Comparison of ENCODE assay signal across 8 mouse cellular contexts in genomic region chr11:49794342-49795144, GRCm38 (mm10). TPM values are rescaled to one million over a fixed set of nuclear protein-coding genes. Genes with fewer than 3 reads are reported as not detected.
DNase-seq lines count a peak whose midpoint lies in the region; ATAC-seq and TF ChIP-seq lines count a peak whose summit lies in the region.

No protein-coding gene starts in this region.

- H3K9me3 ChIP-seq in forebrain, embryonic 10.5 days = no peaks in the 10 kb centered on the region
- no peaks in the 10 kb centered on the region for H3K9me3 ChIP-seq in heart, postnatal 0 days (replicated peaks; ENCODE audit: control insufficient read depth, low read length)
- H3K9me3 ChIP-seq in megakaryocyte, embryonic 14.5 days = peaks cover 4% of the 10 kb centered on the region; the same call in 1 of the 2 replicates
- H3K9me3 ChIP-seq in stomach, embryonic 14.5 days (ENCODE audit: control insufficient read depth, low read depth, low read length) = 0 out of 2 replicates have a peak, but pooled peaks cover 3% of the 10 kb centered on the region

- DNase-seq in forebrain, embryonic 10.5 days (ENCODE audit: extremely low spot score, low spot score) = peak; percentile 63
- DNase-seq in heart, postnatal 0 days (ENCODE audit: low spot score) = no peak
- DNase-seq in kidney, postnatal 14 days = peak; percentile 54
- no peak for DNase-seq in spleen, postnatal 4 days (ENCODE audit: low spot score in 2 of 2)

- peak overlapping the region; percentile 34 for H3K9ac ChIP-seq in heart, postnatal 0 days (replicated peaks; ENCODE audit: low read depth, low read length)
- H3K9ac ChIP-seq in stomach, embryonic 14.5 days (replicated peaks; ENCODE audit: low read depth, low read length) = peak overlapping the region; percentile 23; the same call in 1 of the 2 replicates

- peak; percentile 29 for ATAC-seq in CD4-positive, CD25-positive, alpha-beta regulatory T cell, adult 4 months
- peak; percentile 19 for ATAC-seq in activated CD4-positive, CD25-positive, alpha-beta regulatory T cell, adult 4 months
- ATAC-seq in heart, postnatal 0 days (ENCODE audit: insufficient read depth, low read depth) = peak; percentile 52
- ATAC-seq in stomach, embryonic 14.5 days (ENCODE audit: insufficient number of reproducible peaks, insufficient read depth, low FRiP score, low read depth) = 0 out of 2 replicates have a peak, but pooled peaks have one; percentile 7

- H3K36me3 ChIP-seq in forebrain, embryonic 10.5 days (replicated peaks) = peaks cover 12% of the 10 kb centered on the region
- no peaks in the 10 kb centered on the region for H3K36me3 ChIP-seq in heart, postnatal 0 days (replicated peaks; ENCODE audit: control insufficient read depth, insufficient read depth, low read length)
- no peaks in the 10 kb centered on the region for H3K36me3 ChIP-seq in megakaryocyte, embryonic 14.5 days (replicated peaks; ENCODE audit: low read length)
- H3K36me3 ChIP-seq in stomach, embryonic 14.5 days (ENCODE audit: control insufficient read depth, insufficient read depth, low read length) = no peaks in the 10 kb centered on the region

- peaks cover 30% of the 10 kb centered on the region for H3K27me3 ChIP-seq in forebrain, embryonic 10.5 days (ENCODE audit: poor library complexity, severe bottlenecking)
- H3K27me3 ChIP-seq in heart, postnatal 0 days (ENCODE audit: control insufficient read depth, insufficient read depth, low read length) = no peaks in the 10 kb centered on the region
- H3K27me3 ChIP-seq in megakaryocyte, embryonic 14.5 days (replicated peaks) = peaks cover 91% of the 10 kb centered on the region
- no peaks in the 10 kb centered on the region for H3K27me3 ChIP-seq in stomach, embryonic 14.5 days (ENCODE audit: control insufficient read depth, insufficient read depth, low read length)

- no peak for TF ChIP-seq EP300 in heart, postnatal 0 days (IDR thresholded peaks at IDR 0.05; ENCODE audit: low read depth)

- no peak for TF ChIP-seq CTCF in heart, postnatal 0 days (IDR thresholded peaks at IDR 0.05; ENCODE audit: low read depth)

- WGBS in forebrain, embryonic 10.5 days = under 1% methylated on average over 45 of the region's 45 CpGs
- WGBS in heart, postnatal 0 days = 3% methylated on average over 43 of the region's 45 CpGs
- under 1% methylated on average over 45 of the region's 45 CpGs for WGBS in stomach, embryonic 14.5 days

- peak overlapping the region; percentile 71 for H3K4me3 ChIP-seq in forebrain, embryonic 10.5 days
- peak overlapping the region; percentile 49 for H3K4me3 ChIP-seq in heart, postnatal 0 days (ENCODE audit: low read depth, low read length)
- peak overlapping the region; percentile 90 for H3K4me3 ChIP-seq in megakaryocyte, embryonic 14.5 days (replicated peaks)
- peak overlapping the region; percentile 46 for H3K4me3 ChIP-seq in stomach, embryonic 14.5 days (ENCODE audit: low read depth, low read length)

- peaks cover 27% of the 10 kb centered on the region for H3K4me1 ChIP-seq in forebrain, embryonic 10.5 days
- H3K4me1 ChIP-seq in heart, postnatal 0 days (ENCODE audit: control insufficient read depth, insufficient read depth) = peaks cover 3% of the 10 kb centered on the region; the same call in 1 of the 2 replicates
- H3K4me1 ChIP-seq in megakaryocyte, embryonic 14.5 days = peaks cover 18% of the 10 kb centered on the region
- 0 out of 2 replicates have a peak, but pooled peaks cover 6% of the 10 kb centered on the region for H3K4me1 ChIP-seq in stomach, embryonic 14.5 days (ENCODE audit: control insufficient read depth, insufficient read depth, low read length)

- peak overlapping the region; percentile 89 for H3K27ac ChIP-seq in forebrain, embryonic 10.5 days
- 0 out of 2 replicates have a peak overlapping the region, but pooled peaks have one; percentile 5 for H3K27ac ChIP-seq in heart, postnatal 0 days (ENCODE audit: low read depth)
- no peak overlapping the region for H3K27ac ChIP-seq in stomach, embryonic 14.5 days (ENCODE audit: low read length)

- H3K4me2 ChIP-seq in heart, postnatal 0 days (ENCODE audit: low read depth, low read length) = peak overlapping the region; percentile 77
- peak overlapping the region; percentile 94 for H3K4me2 ChIP-seq in stomach, embryonic 14.5 days (replicated peaks; ENCODE audit: low read depth, low read length)

RNA-seq across cellular contexts. Expression of gene Gfpt2, which starts 0.6 kb away (rescaled TPM):
- 1 to 10 TPM; 1.9 to 3.2 TPM for polyA plus RNA-seq in CD4-positive, CD25-positive, alpha-beta regulatory T cell, adult 4 months (2017; shearing (Covaris generic))
- polyA plus RNA-seq in activated CD4-positive, CD25-positive, alpha-beta regulatory T cell, adult 4 months (2017; shearing (Covaris generic)) = 1 to 10 TPM in 1 of 2 experiments, under 1 TPM in 1; 0.83 to 1.1 TPM
- polyA plus RNA-seq in forebrain, embryonic 10.5 days (2016; fragmentation: Nextera tagmentation; extraction: Ambion mirVana) = 25.8 TPM in 2 replicates
- 6.1 and 10.8 TPM in 2 replicates for total RNA-seq in heart, postnatal 0 days (2014; rRNA removed; ENCODE audit: low replicate concordance)
- 8.5 TPM in 2 replicates for polyA plus RNA-seq in heart, postnatal 0 days (2015; fragmentation: Nextera tagmentation; extraction: Ambion mirVana)
- not detected in 2 replicates for polyA plus RNA-seq in megakaryocyte, embryonic 14.5 days (2012; ENCODE audit: insufficient read depth, low replicate concordance)
- polyA plus RNA-seq in stomach, embryonic 14.5 days (2014; fragmentation: Nextera tagmentation; extraction: Ambion mirVana) = 10.4 and 10.5 TPM in 2 replicates

RNA-seq across cellular contexts. Expression of gene Mapk9, which starts 52.0 kb away (rescaled TPM):
- 10 to 100 TPM; 16.0 to 18.5 TPM for polyA plus RNA-seq in CD4-positive, CD25-positive, alpha-beta regulatory T cell, adult 4 months (2017; shearing (Covaris generic))
- 10 to 100 TPM; 17.3 to 19.2 TPM for polyA plus RNA-seq in activated CD4-positive, CD25-positive, alpha-beta regulatory T cell, adult 4 months (2017; shearing (Covaris generic))
- 21.8 and 23.8 TPM in 2 replicates for polyA plus RNA-seq in forebrain, embryonic 10.5 days (2016; fragmentation: Nextera tagmentation; extraction: Ambion mirVana)
- total RNA-seq in heart, postnatal 0 days (2014; rRNA removed; ENCODE audit: low replicate concordance) = 37.2 and 55.8 TPM in 2 replicates
- polyA plus RNA-seq in heart, postnatal 0 days (2015; fragmentation: Nextera tagmentation; extraction: Ambion mirVana) = 25.4 and 25.9 TPM in 2 replicates
- polyA plus RNA-seq in megakaryocyte, embryonic 14.5 days (2012; ENCODE audit: insufficient read depth, low replicate concordance) = 3.2 and 7.6 TPM in 2 replicates
- polyA plus RNA-seq in stomach, embryonic 14.5 days (2014; fragmentation: Nextera tagmentation; extraction: Ambion mirVana) = 36.5 and 37.6 TPM in 2 replicates

Comparison
In these comparisons a context has a peak if more than half of its experiments do, and no peak if none do; other contexts are left out.
1. DNase-seq: peak in forebrain, embryonic 10.5 days (single experiment) and kidney, postnatal 14 days (single experiment); none in heart, postnatal 0 days (single experiment) and spleen, postnatal 4 days (0 of 2).
2. Peak in every context shown above with its lines, with median percentiles within 50 percentile points of each other: ATAC-seq and H3K4me3 ChIP-seq.